Mouse (Mus musculus) urinary bladder, postnatal 14 days (tissue): ENCODE data around the gene 4930519G04Rik.
"Not testable (repeated sequence)": the region's sequence is repeated elsewhere in the genome, so short reads cannot be mapped to it uniquely, and the experiment has no call there.

Experiments
- DNase-seq: peaks from one replicate; pipeline ENCODE4 v3.0.0; 2021; ENCODE audit warnings: low spot score

The 4930519G04Rik gene

GRCm38 (mm10) chr5:114913686-114914085, 60.2 kb downstream of the 4930519G04Rik start:
- no peak for DNase-seq

- DNase-seq: no peak
Measured at GRCm38 (mm10) chr5:114914855-114915254, 61.4 kb downstream of the 4930519G04Rik start.

GRCm38 (mm10) chr5:114915854-114916253, 62.4 kb downstream of the 4930519G04Rik start:
- DNase-seq: no peak

GRCm38 (mm10) chr5:114916777-114917176, 63.3 kb downstream of the 4930519G04Rik start:
- DNase-seq: no peak

- not testable (repeated sequence) for DNase-seq
Measured at GRCm38 (mm10) chr5:114917357-114917756, 63.9 kb downstream of the 4930519G04Rik start.

- DNase-seq: peak; percentile 17
Measured at GRCm38 (mm10) chr5:114921551-114922365, 68.3 kb downstream of the 4930519G04Rik start.

- no peak for DNase-seq
Measured at GRCm38 (mm10) chr5:114922366-114922731, 68.9 kb downstream of the 4930519G04Rik start.

GRCm38 (mm10) chr5:114922998-114923473, 69.6 kb downstream of the 4930519G04Rik start, which contains the start of gene Oasl1:
Gene Oasl1, plus strand, starts transcription at chr5:114923240.
- DNase-seq: peak; percentile 46

GRCm38 (mm10) chr5:114926153-114926684, 72.8 kb downstream of the 4930519G04Rik start:
- no peak for DNase-seq

- DNase-seq: no peak
Measured at GRCm38 (mm10) chr5:114926753-114927152, 73.3 kb downstream of the 4930519G04Rik start.

- no peak for DNase-seq
Measured at GRCm38 (mm10) chr5:114931626-114932025, 78.2 kb downstream of the 4930519G04Rik start.

- no peak for DNase-seq
Measured at GRCm38 (mm10) chr5:114933206-114933605, 79.7 kb downstream of the 4930519G04Rik start.
